Mouse (Mus musculus): ENCODE data around the gene 1700019D03Rik. TPM values are rescaled to one million over a fixed set of nuclear protein-coding genes. Genes with fewer than 3 reads are reported as not detected.

Gene 1700019D03Rik
- polyA plus RNA-seq, 1 experiment from 2014 or later, result 3.4 TPM

GRCm38 (mm10) chr1:53014716-53015115 lies 5.3 kb downstream of the 1700019D03Rik start:
- WGBS, result 91% methylated on average over 6 of the region's 6 CpGs

GRCm38 (mm10) chr1:52986692-52987091 lies 33.3 kb downstream of the 1700019D03Rik start:
- Histone ChIP-seq H3K4me1 (replicated peaks) (no peaks in the 10 kb centered on the region), H3K36me3 (no peaks in the 10 kb centered on the region), H3K27ac (no peak overlapping the region), H3K4me3 (no peak overlapping the region), H3K27me3 (ENCODE audit: insufficient read depth, poor library complexity, severe bottlenecking) (no peaks in the 10 kb centered on the region), H3K9me3 (no peaks in the 10 kb centered on the region)
- WGBS, result 83% methylated on average over 5 of the region's 5 CpGs
- DNase-seq (ENCODE audit: low spot score), result no peak

More at GRCm38 (mm10) chr1:53014716-53015115, 5.3 kb downstream of the 1700019D03Rik start:
- no peak overlapping the region for H3K4me3 ChIP-seq
- no peak for DNase-seq (ENCODE audit: low spot score)
- H3K27ac ChIP-seq, result no peak overlapping the region
- H3K4me1 ChIP-seq (replicated peaks), result no peaks in the 10 kb centered on the region
- H3K36me3 ChIP-seq, result no peaks in the 10 kb centered on the region
- H3K27me3 ChIP-seq (ENCODE audit: insufficient read depth, poor library complexity, severe bottlenecking), result no peaks in the 10 kb centered on the region
- H3K9me3 ChIP-seq, result no peaks in the 10 kb centered on the region

- no peak for DNase-seq (ENCODE audit: low spot score)
- Histone ChIP-seq H3K36me3 (no peaks in the 10 kb centered on the region), H3K27ac (no peak overlapping the region), H3K9me3 (no peaks in the 10 kb centered on the region), H3K4me1 (replicated peaks) (0 out of 2 replicates have a peak, but pooled peaks cover 3% of the 10 kb centered on the region), H3K27me3 (ENCODE audit: insufficient read depth, poor library complexity, severe bottlenecking) (no peaks in the 10 kb centered on the region), H3K4me3 (no peak overlapping the region)
- WGBS, result 83% methylated on average over 5 of the region's 5 CpGs
Measured at GRCm38 (mm10) chr1:52973198-52973597, 46.8 kb downstream of the 1700019D03Rik start.

GRCm38 (mm10) chr1:52971881-52972503 lies 48.0 kb downstream of the 1700019D03Rik start:
- H3K4me3 ChIP-seq, result no peak overlapping the region
- no peak for DNase-seq (ENCODE audit: low spot score)
- WGBS, result 82% methylated on average over 2 of the region's 2 CpGs
- no peaks in the 10 kb centered on the region for H3K9me3 ChIP-seq
- no peaks in the 10 kb centered on the region for H3K36me3 ChIP-seq
- H3K27ac ChIP-seq, result no peak overlapping the region
- H3K4me1 ChIP-seq (replicated peaks), result 0 out of 2 replicates have a peak, but pooled peaks cover 3% of the 10 kb centered on the region
- no peaks in the 10 kb centered on the region for H3K27me3 ChIP-seq (ENCODE audit: insufficient read depth, poor library complexity, severe bottlenecking)

GRCm38 (mm10) chr1:52964581-52964980 lies 55.4 kb downstream of the 1700019D03Rik start:
- Histone ChIP-seq H3K9me3 (no peaks in the 10 kb centered on the region), H3K36me3 (no peaks in the 10 kb centered on the region), H3K4me3 (no peak overlapping the region), H3K4me1 (replicated peaks) (no peaks in the 10 kb centered on the region), H3K27me3 (ENCODE audit: insufficient read depth, poor library complexity, severe bottlenecking) (no peaks in the 10 kb centered on the region), H3K27ac (no peak overlapping the region)
- DNase-seq (ENCODE audit: low spot score), result no peak
- 76% methylated on average over 8 of the region's 8 CpGs for WGBS

- Histone ChIP-seq H3K9me3 (no peaks in the 10 kb centered on the region), H3K27me3 (ENCODE audit: insufficient read depth, poor library complexity, severe bottlenecking) (no peaks in the 10 kb centered on the region), H3K4me1 (replicated peaks) (no peaks in the 10 kb centered on the region), H3K36me3 (no peaks in the 10 kb centered on the region), H3K4me3 (no peak overlapping the region), H3K27ac (no peak overlapping the region)
- WGBS, result 80% methylated on average over 2 of the region's 2 CpGs
- no peak for DNase-seq (ENCODE audit: low spot score)
Measured at GRCm38 (mm10) chr1:52963097-52963496, 56.9 kb downstream of the 1700019D03Rik start.

GRCm38 (mm10) chr1:52960191-52960590 lies 59.8 kb downstream of the 1700019D03Rik start:
- Histone ChIP-seq H3K4me3 (no peak overlapping the region), H3K36me3 (no peaks in the 10 kb centered on the region), H3K9me3 (no peaks in the 10 kb centered on the region), H3K27ac (no peak overlapping the region), H3K27me3 (ENCODE audit: insufficient read depth, poor library complexity, severe bottlenecking) (no peaks in the 10 kb centered on the region), H3K4me1 (replicated peaks) (no peaks in the 10 kb centered on the region)
- WGBS, result 81% methylated on average over 6 of the region's 6 CpGs
- no peak for DNase-seq (ENCODE audit: low spot score)

- no peak for DNase-seq (ENCODE audit: low spot score)
- no peaks in the 10 kb centered on the region for H3K9me3 ChIP-seq
- no peaks in the 10 kb centered on the region for H3K36me3 ChIP-seq
- H3K27me3 ChIP-seq (ENCODE audit: insufficient read depth, poor library complexity, severe bottlenecking), result peaks cover 4% of the 10 kb centered on the region; the same call in 1 of the 2 replicates
- H3K4me1 ChIP-seq (replicated peaks), result peaks cover 22% of the 10 kb centered on the region
- H3K27ac ChIP-seq, result no peak overlapping the region
- WGBS, result 78% methylated on average over 4 of the region's 4 CpGs
- H3K4me3 ChIP-seq, result no peak overlapping the region
Measured at GRCm38 (mm10) chr1:52956746-52957145, 63.2 kb downstream of the 1700019D03Rik start.

- H3K27me3 ChIP-seq (ENCODE audit: insufficient read depth, poor library complexity, severe bottlenecking), result peaks cover 4% of the 10 kb centered on the region; the same call in 1 of the 2 replicates
- H3K27ac ChIP-seq, result no peak overlapping the region
- H3K36me3 ChIP-seq, result no peaks in the 10 kb centered on the region
- peaks cover 23% of the 10 kb centered on the region for H3K4me1 ChIP-seq (replicated peaks)
- H3K9me3 ChIP-seq, result no peaks in the 10 kb centered on the region
- DNase-seq (ENCODE audit: low spot score), result peak; percentile 20
- no peak overlapping the region for H3K4me3 ChIP-seq
- WGBS, result 40% methylated on average over 6 of the region's 6 CpGs
Measured at GRCm38 (mm10) chr1:52955102-52955501, 64.9 kb downstream of the 1700019D03Rik start.

- H3K4me1 ChIP-seq (replicated peaks), result peaks cover 23% of the 10 kb centered on the region
- H3K27ac ChIP-seq, result no peak overlapping the region
- no peak overlapping the region for H3K4me3 ChIP-seq
- no peaks in the 10 kb centered on the region for H3K36me3 ChIP-seq
- 86% methylated on average over 2 of the region's 2 CpGs for WGBS
- H3K27me3 ChIP-seq (ENCODE audit: insufficient read depth, poor library complexity, severe bottlenecking), result peaks cover 4% of the 10 kb centered on the region; the same call in 1 of the 2 replicates
- H3K9me3 ChIP-seq, result no peaks in the 10 kb centered on the region
- DNase-seq (ENCODE audit: low spot score), result no peak
Measured at GRCm38 (mm10) chr1:52954456-52954855, 65.5 kb downstream of the 1700019D03Rik start.

- Histone ChIP-seq H3K27me3 (ENCODE audit: insufficient read depth, poor library complexity, severe bottlenecking) (peaks cover 4% of the 10 kb centered on the region; the same call in 1 of the 2 replicates), H3K9me3 (no peaks in the 10 kb centered on the region), H3K27ac (no peak overlapping the region), H3K4me3 (peak overlapping the region; percentile 74), H3K4me1 (replicated peaks) (peaks cover 23% of the 10 kb centered on the region), H3K36me3 (no peaks in the 10 kb centered on the region)
- peak; percentile 31 for DNase-seq (ENCODE audit: low spot score)
- 7% methylated on average over 4 of the region's 4 CpGs for WGBS
Measured at GRCm38 (mm10) chr1:52953548-52953947, 66.4 kb downstream of the 1700019D03Rik start.

- Histone ChIP-seq H3K9me3 (no peaks in the 10 kb centered on the region), H3K4me3 (peak overlapping the region; percentile 74), H3K27me3 (ENCODE audit: insufficient read depth, poor library complexity, severe bottlenecking) (peaks cover 4% of the 10 kb centered on the region; the same call in 1 of the 2 replicates), H3K27ac (peak overlapping the region; percentile 79), H3K36me3 (no peaks in the 10 kb centered on the region), H3K4me1 (replicated peaks) (peaks cover 23% of the 10 kb centered on the region)
- under 1% methylated on average over 47 of the region's 47 CpGs for WGBS
- DNase-seq (ENCODE audit: low spot score), result peak; percentile 48
Measured at GRCm38 (mm10) chr1:52952551-52953397, 67.2 kb downstream of the 1700019D03Rik start.

- WGBS, result 9% methylated on average over 5 of the region's 5 CpGs
- Histone ChIP-seq H3K27me3 (ENCODE audit: insufficient read depth, poor library complexity, severe bottlenecking) (peaks cover 4% of the 10 kb centered on the region; the same call in 1 of the 2 replicates), H3K4me1 (replicated peaks) (peaks cover 23% of the 10 kb centered on the region), H3K9me3 (no peaks in the 10 kb centered on the region), H3K27ac (peak overlapping the region; percentile 79; the same call in 1 of the 2 replicates), H3K4me3 (peak overlapping the region; percentile 74), H3K36me3 (no peaks in the 10 kb centered on the region)
- no peak for DNase-seq (ENCODE audit: low spot score)
Measured at GRCm38 (mm10) chr1:52952143-52952542, 67.8 kb downstream of the 1700019D03Rik start.
